Mouse (Mus musculus): ENCODE data around the gene Mcub. TPM values are rescaled to one million over a fixed set of nuclear protein-coding genes. Genes with fewer than 3 reads are reported as not detected.

The Mcub gene
- polyA plus RNA-seq, 1 experiment from 2014 or later: 3.9 TPM

- ATAC-seq (replicated peaks): no peak
- Histone ChIP-seq H3K27me3 (replicated peaks) (no peaks in the 10 kb centered on the region), H3K36me3 (replicated peaks) (no peaks in the 10 kb centered on the region), H3K9ac (no peak overlapping the region), H3K4me2 (no peak overlapping the region), H3K4me1 (no peaks in the 10 kb centered on the region), H3K27ac (no peak overlapping the region), H3K9me3 (no peaks in the 10 kb centered on the region), H3K4me3 (no peak overlapping the region)
- WGBS: 84% methylated on average over 4 of the region's 4 CpGs
Observed at GRCm38 (mm10) chr3:129943813-129944212, 26.2 kb downstream of the Mcub start.

- Histone ChIP-seq H3K4me3 (no peak overlapping the region), H3K27me3 (replicated peaks) (no peaks in the 10 kb centered on the region), H3K36me3 (replicated peaks) (no peaks in the 10 kb centered on the region), H3K9ac (no peak overlapping the region), H3K9me3 (no peaks in the 10 kb centered on the region), H3K4me2 (no peak overlapping the region), H3K4me1 (no peaks in the 10 kb centered on the region), H3K27ac (no peak overlapping the region)
- 95% methylated on average over 1 of the region's 1 CpGs for WGBS
- ATAC-seq (replicated peaks): no peak
Observed at GRCm38 (mm10) chr3:129941291-129941690, 28.7 kb downstream of the Mcub start.

GRCm38 (mm10) chr3:129940780-129941179, 29.2 kb downstream of the Mcub start:
- ATAC-seq (replicated peaks): no peak
- WGBS: 86% methylated on average over 2 of the region's 2 CpGs
- Histone ChIP-seq H3K4me3 (no peak overlapping the region), H3K27ac (no peak overlapping the region), H3K9ac (no peak overlapping the region), H3K36me3 (replicated peaks) (no peaks in the 10 kb centered on the region), H3K4me1 (no peaks in the 10 kb centered on the region), H3K27me3 (replicated peaks) (no peaks in the 10 kb centered on the region), H3K9me3 (no peaks in the 10 kb centered on the region), H3K4me2 (no peak overlapping the region)

- ATAC-seq (replicated peaks): no peak
- H3K4me2 ChIP-seq: no peak overlapping the region
- H3K4me1 ChIP-seq: no peaks in the 10 kb centered on the region
- no peak overlapping the region for H3K9ac ChIP-seq
- H3K27me3 ChIP-seq (replicated peaks): no peaks in the 10 kb centered on the region
- H3K9me3 ChIP-seq: no peaks in the 10 kb centered on the region
- no peak overlapping the region for H3K27ac ChIP-seq
- 43% methylated on average over 7 of the region's 7 CpGs for WGBS
- no peaks in the 10 kb centered on the region for H3K36me3 ChIP-seq (replicated peaks)
- H3K4me3 ChIP-seq: no peak overlapping the region
Observed at GRCm38 (mm10) chr3:129939058-129939457, 30.9 kb downstream of the Mcub start.

GRCm38 (mm10) chr3:129937848-129938247, 32.2 kb downstream of the Mcub start:
- no peak for ATAC-seq (replicated peaks)
- H3K27ac ChIP-seq: no peak overlapping the region
- H3K4me1 ChIP-seq: no peaks in the 10 kb centered on the region
- 60% methylated on average over 3 of the region's 3 CpGs for WGBS
- H3K9me3 ChIP-seq: no peaks in the 10 kb centered on the region
- H3K4me2 ChIP-seq: no peak overlapping the region
- H3K9ac ChIP-seq: no peak overlapping the region
- no peaks in the 10 kb centered on the region for H3K27me3 ChIP-seq (replicated peaks)
- H3K36me3 ChIP-seq (replicated peaks): no peaks in the 10 kb centered on the region
- no peak overlapping the region for H3K4me3 ChIP-seq

- Histone ChIP-seq H3K4me1 (no peaks in the 10 kb centered on the region), H3K9ac (no peak overlapping the region), H3K4me3 (no peak overlapping the region), H3K36me3 (replicated peaks) (no peaks in the 10 kb centered on the region), H3K4me2 (no peak overlapping the region), H3K27me3 (replicated peaks) (no peaks in the 10 kb centered on the region), H3K9me3 (no peaks in the 10 kb centered on the region), H3K27ac (no peak overlapping the region)
- 55% methylated on average over 9 of the region's 9 CpGs for WGBS
- ATAC-seq (replicated peaks): no peak
Observed at GRCm38 (mm10) chr3:129936561-129936960, 33.4 kb downstream of the Mcub start.

GRCm38 (mm10) chr3:129932443-129932842, 37.6 kb downstream of the Mcub start:
- no peaks in the 10 kb centered on the region for H3K9me3 ChIP-seq
- no peak overlapping the region for H3K4me2 ChIP-seq
- WGBS: 51% methylated on average over 4 of the region's 4 CpGs
- H3K4me1 ChIP-seq: no peaks in the 10 kb centered on the region
- no peaks in the 10 kb centered on the region for H3K36me3 ChIP-seq (replicated peaks)
- no peak overlapping the region for H3K4me3 ChIP-seq
- no peak for ATAC-seq (replicated peaks)
- H3K27me3 ChIP-seq (replicated peaks): no peaks in the 10 kb centered on the region
- H3K9ac ChIP-seq: no peak overlapping the region
- H3K27ac ChIP-seq: no peak overlapping the region

GRCm38 (mm10) chr3:129930213-129930778, 39.7 kb downstream of the Mcub start:
- Histone ChIP-seq H3K9ac (no peak overlapping the region), H3K9me3 (no peaks in the 10 kb centered on the region), H3K4me1 (no peaks in the 10 kb centered on the region), H3K4me2 (no peak overlapping the region), H3K36me3 (replicated peaks) (no peaks in the 10 kb centered on the region), H3K27ac (no peak overlapping the region), H3K4me3 (no peak overlapping the region), H3K27me3 (replicated peaks) (no peaks in the 10 kb centered on the region)
- ATAC-seq (replicated peaks): no peak
- 73% methylated on average over 6 of the region's 6 CpGs for WGBS

GRCm38 (mm10) chr3:129925861-129926260, 44.1 kb downstream of the Mcub start:
- 89% methylated on average over 3 of the region's 3 CpGs for WGBS
- Histone ChIP-seq H3K36me3 (replicated peaks) (no peaks in the 10 kb centered on the region), H3K27ac (no peak overlapping the region), H3K9ac (no peak overlapping the region), H3K4me3 (no peak overlapping the region), H3K4me2 (no peak overlapping the region), H3K27me3 (replicated peaks) (no peaks in the 10 kb centered on the region), H3K9me3 (no peaks in the 10 kb centered on the region), H3K4me1 (no peaks in the 10 kb centered on the region)
- no peak for ATAC-seq (replicated peaks)

GRCm38 (mm10) chr3:129923581-129923980, 46.4 kb downstream of the Mcub start:
- Histone ChIP-seq H3K27me3 (replicated peaks) (no peaks in the 10 kb centered on the region), H3K36me3 (replicated peaks) (no peaks in the 10 kb centered on the region), H3K4me1 (no peaks in the 10 kb centered on the region), H3K9me3 (no peaks in the 10 kb centered on the region), H3K4me3 (no peak overlapping the region), H3K4me2 (no peak overlapping the region), H3K27ac (no peak overlapping the region), H3K9ac (no peak overlapping the region)
- WGBS: 91% methylated on average over 7 of the region's 7 CpGs
- no peak for ATAC-seq (replicated peaks)

- no peak overlapping the region for H3K4me3 ChIP-seq
- H3K36me3 ChIP-seq (replicated peaks): no peaks in the 10 kb centered on the region
- ATAC-seq (replicated peaks): peak; percentile 87
- H3K27ac ChIP-seq: no peak overlapping the region
- H3K9ac ChIP-seq: no peak overlapping the region
- 0 out of 2 replicates have a peak, but pooled peaks cover 2% of the 10 kb centered on the region for H3K4me1 ChIP-seq
- H3K27me3 ChIP-seq (replicated peaks): no peaks in the 10 kb centered on the region
- no peaks in the 10 kb centered on the region for H3K9me3 ChIP-seq
- WGBS: 13% methylated on average over 13 of the region's 13 CpGs
- no peak overlapping the region for H3K4me2 ChIP-seq
Observed at GRCm38 (mm10) chr3:129918434-129918833, 51.6 kb downstream of the Mcub start.

- H3K27ac ChIP-seq: no peak overlapping the region
- H3K4me1 ChIP-seq: 0 out of 2 replicates have a peak, but pooled peaks cover 2% of the 10 kb centered on the region
- WGBS: 80% methylated on average over 3 of the region's 3 CpGs
- H3K9me3 ChIP-seq: no peaks in the 10 kb centered on the region
- ATAC-seq (replicated peaks): no peak
- no peak overlapping the region for H3K4me2 ChIP-seq
- H3K27me3 ChIP-seq (replicated peaks): no peaks in the 10 kb centered on the region
- H3K9ac ChIP-seq: no peak overlapping the region
- H3K4me3 ChIP-seq: no peak overlapping the region
- H3K36me3 ChIP-seq (replicated peaks): no peaks in the 10 kb centered on the region
Observed at GRCm38 (mm10) chr3:129917424-129917823, 52.6 kb downstream of the Mcub start.

- H3K36me3 ChIP-seq (replicated peaks): no peaks in the 10 kb centered on the region
- ATAC-seq (replicated peaks): no peak
- H3K4me3 ChIP-seq: no peak overlapping the region
- WGBS: 90% methylated on average over 13 of the region's 13 CpGs
- H3K4me2 ChIP-seq: no peak overlapping the region
- H3K4me1 ChIP-seq: no peaks in the 10 kb centered on the region
- H3K27ac ChIP-seq: no peak overlapping the region
- H3K27me3 ChIP-seq (replicated peaks): no peaks in the 10 kb centered on the region
- H3K9ac ChIP-seq: no peak overlapping the region
- H3K9me3 ChIP-seq: no peaks in the 10 kb centered on the region
Observed at GRCm38 (mm10) chr3:129913241-129913640, 56.8 kb downstream of the Mcub start.

Measured in midbrain, embryonic 15.5 days (tissue).